Mouse (Mus musculus): ENCODE data around the gene Egfl7. TPM values are rescaled to one million over a fixed set of nuclear protein-coding genes. Genes with fewer than 3 reads are reported as not detected.

Egfl7 gene
- 37.7 and 41.1 TPM in 2 replicates for polyA plus RNA-seq (2011; ENCODE audit: insufficient read depth, insufficient read length, low read depth, missing spikeins)

DNA sequence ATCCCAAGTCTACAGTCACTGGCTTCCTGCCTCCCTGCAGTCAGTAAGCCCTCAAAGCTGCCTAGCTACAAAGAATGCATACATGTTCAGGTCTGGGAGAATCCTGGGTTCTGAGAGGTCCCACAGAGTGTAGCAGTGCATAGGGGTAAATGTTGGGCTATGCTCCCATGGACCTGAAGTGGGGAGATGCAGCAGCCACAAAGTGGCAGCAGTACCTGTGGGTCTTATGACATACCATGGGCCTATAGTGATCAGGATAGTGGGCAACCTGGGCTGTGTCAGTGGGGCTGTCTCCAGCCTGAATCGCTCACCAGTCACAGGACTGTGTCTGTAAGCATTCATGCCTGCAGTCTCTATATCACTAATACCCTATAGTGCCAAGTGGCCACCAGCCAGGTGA lies at the start of gene Egfl7:
TSS of gene Egfl7 (plus strand) at position 301 of the 400 bp plus-strand sequence.
- H3K27ac ChIP-seq (ENCODE audit: insufficient read depth, low read length): no peak within 1 kb of the TSS
- TF ChIP-seq EP300 (IDR thresholded peaks at IDR 0.05; ENCODE audit: insufficient read depth, low read depth, low read length) (no peak), POLR2A (IDR thresholded peaks at IDR 0.05; ENCODE audit: insufficient read depth, low read length) (no peak), CTCF (IDR thresholded peaks at IDR 0.05; ENCODE audit: low read depth, low read length) (no peak)
- H3K4me1 ChIP-seq (ENCODE audit: control insufficient read depth, insufficient read depth, low read length): peaks cover 5% of the 10 kb centered on the region
- H3K4me3 ChIP-seq (ENCODE audit: low read depth, low read length): no peak within 1 kb of the TSS
- H3K9ac ChIP-seq (ENCODE audit: low read depth, poor library complexity, severe bottlenecking): no peak within 1 kb of the TSS
- no peaks in the 10 kb centered on the region for H3K36me3 ChIP-seq (ENCODE audit: control insufficient read depth, insufficient read depth, low read length, poor library complexity, severe bottlenecking)
- no peaks in the 10 kb centered on the region for H3K27me3 ChIP-seq (ENCODE audit: control insufficient read depth, insufficient read depth, low read length, poor library complexity, severe bottlenecking)
- H3K9me3 ChIP-seq (replicated peaks; ENCODE audit: control insufficient read depth, insufficient read depth, low read length, poor library complexity, severe bottlenecking): no peaks in the 10 kb centered on the region

DNA sequence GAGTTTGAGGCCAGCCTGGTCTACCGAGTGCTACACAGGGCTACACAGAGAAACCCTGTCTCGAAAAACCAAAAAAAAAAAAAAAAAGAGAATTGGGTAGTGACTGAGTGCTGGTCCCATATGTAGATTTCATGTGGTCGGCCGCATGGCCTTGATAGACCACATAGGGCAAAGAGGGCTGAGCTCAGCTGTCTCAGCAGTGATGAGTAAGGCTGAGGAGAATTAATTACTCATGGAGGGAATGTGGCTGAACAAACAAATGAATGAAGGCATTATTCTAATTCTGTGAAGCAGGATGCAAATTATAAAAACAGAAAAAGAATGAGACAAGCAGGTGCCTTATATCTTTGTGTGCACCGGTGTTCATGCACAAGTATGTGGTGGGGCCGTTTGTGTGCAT lies 48.0 kb upstream of the Egfl7 start:
- Histone ChIP-seq H3K27me3 (ENCODE audit: control insufficient read depth, insufficient read depth, low read length, poor library complexity, severe bottlenecking) (no peaks in the 10 kb centered on the region), H3K4me3 (ENCODE audit: low read depth, low read length) (no peak overlapping the region), H3K9ac (ENCODE audit: low read depth, poor library complexity, severe bottlenecking) (no peak overlapping the region), H3K4me1 (ENCODE audit: control insufficient read depth, insufficient read depth, low read length) (peaks cover 8% of the 10 kb centered on the region), H3K9me3 (replicated peaks; ENCODE audit: control insufficient read depth, insufficient read depth, low read length, poor library complexity, severe bottlenecking) (no peaks in the 10 kb centered on the region), H3K27ac (ENCODE audit: insufficient read depth, low read length) (no peak overlapping the region), H3K36me3 (ENCODE audit: control insufficient read depth, insufficient read depth, low read length, poor library complexity, severe bottlenecking) (no peaks in the 10 kb centered on the region)
- TF ChIP-seq POLR2A (IDR thresholded peaks at IDR 0.05; ENCODE audit: insufficient read depth, low read length) (no peak), CTCF (IDR thresholded peaks at IDR 0.05; ENCODE audit: low read depth, low read length) (no peak), EP300 (IDR thresholded peaks at IDR 0.05; ENCODE audit: insufficient read depth, low read depth, low read length) (no peak)

DNA sequence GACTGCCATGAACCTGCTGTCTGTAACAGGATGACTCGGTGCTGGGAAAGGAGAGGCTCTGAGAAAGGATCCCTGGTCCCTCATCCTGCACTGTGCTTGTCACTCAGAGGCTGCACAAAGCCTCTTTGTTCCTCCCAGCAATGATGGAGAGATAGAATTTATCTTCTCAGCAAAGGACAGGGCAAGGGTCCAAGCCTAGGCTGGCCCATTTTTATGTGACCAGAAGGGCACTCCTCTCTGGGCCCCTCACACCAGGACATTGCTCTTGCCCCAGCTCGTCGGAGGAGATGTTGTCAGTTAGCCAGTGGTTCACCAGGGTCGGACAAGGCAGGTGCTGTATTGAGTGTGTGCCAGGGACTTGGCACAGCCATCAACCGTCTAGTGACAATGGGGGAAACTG lies 46.6 kb upstream of the Egfl7 start:
- no peaks in the 10 kb centered on the region for H3K9me3 ChIP-seq (replicated peaks; ENCODE audit: control insufficient read depth, insufficient read depth, low read length, poor library complexity, severe bottlenecking)
- no peaks in the 10 kb centered on the region for H3K27me3 ChIP-seq (ENCODE audit: control insufficient read depth, insufficient read depth, low read length, poor library complexity, severe bottlenecking)
- peaks cover 8% of the 10 kb centered on the region for H3K4me1 ChIP-seq (ENCODE audit: control insufficient read depth, insufficient read depth, low read length)
- H3K9ac ChIP-seq (ENCODE audit: low read depth, poor library complexity, severe bottlenecking): no peak overlapping the region
- no peak overlapping the region for H3K27ac ChIP-seq (ENCODE audit: insufficient read depth, low read length)
- H3K36me3 ChIP-seq (ENCODE audit: control insufficient read depth, insufficient read depth, low read length, poor library complexity, severe bottlenecking): no peaks in the 10 kb centered on the region
- no peak overlapping the region for H3K4me3 ChIP-seq (ENCODE audit: low read depth, low read length)
- no peak for TF ChIP-seq CTCF (IDR thresholded peaks at IDR 0.05; ENCODE audit: low read depth, low read length)
- no peak for TF ChIP-seq POLR2A (IDR thresholded peaks at IDR 0.05; ENCODE audit: insufficient read depth, low read length)
- no peak for TF ChIP-seq EP300 (IDR thresholded peaks at IDR 0.05; ENCODE audit: insufficient read depth, low read depth, low read length)

DNA sequence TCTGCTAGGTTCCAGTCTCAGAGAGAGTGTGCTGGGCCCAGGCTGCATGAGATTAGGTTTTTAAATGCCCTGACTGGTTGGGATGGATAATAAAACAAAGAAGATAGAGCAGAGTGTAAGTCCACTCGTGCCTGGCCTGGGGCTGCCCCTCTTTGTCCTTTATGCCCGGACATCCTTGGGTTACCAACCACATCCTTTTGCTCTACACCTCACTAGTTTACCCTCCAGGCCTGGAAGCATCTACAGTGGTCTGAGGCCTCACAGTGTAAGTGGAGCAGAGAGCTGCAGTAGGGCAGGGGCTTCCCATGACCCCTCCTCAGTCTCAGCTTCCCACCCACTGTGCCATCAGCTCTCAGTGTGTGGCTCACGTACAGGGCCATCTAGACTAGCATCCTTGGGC lies 45.7 kb upstream of the Egfl7 start:
- Histone ChIP-seq H3K4me1 (ENCODE audit: control insufficient read depth, insufficient read depth, low read length) (peaks cover 8% of the 10 kb centered on the region), H3K4me3 (ENCODE audit: low read depth, low read length) (no peak overlapping the region), H3K27me3 (ENCODE audit: control insufficient read depth, insufficient read depth, low read length, poor library complexity, severe bottlenecking) (no peaks in the 10 kb centered on the region), H3K36me3 (ENCODE audit: control insufficient read depth, insufficient read depth, low read length, poor library complexity, severe bottlenecking) (no peaks in the 10 kb centered on the region), H3K9me3 (replicated peaks; ENCODE audit: control insufficient read depth, insufficient read depth, low read length, poor library complexity, severe bottlenecking) (no peaks in the 10 kb centered on the region), H3K27ac (ENCODE audit: insufficient read depth, low read length) (no peak overlapping the region), H3K9ac (ENCODE audit: low read depth, poor library complexity, severe bottlenecking) (no peak overlapping the region)
- TF ChIP-seq EP300 (IDR thresholded peaks at IDR 0.05; ENCODE audit: insufficient read depth, low read depth, low read length) (no peak), CTCF (IDR thresholded peaks at IDR 0.05; ENCODE audit: low read depth, low read length) (no peak), POLR2A (IDR thresholded peaks at IDR 0.05; ENCODE audit: insufficient read depth, low read length) (no peak)

DNA sequence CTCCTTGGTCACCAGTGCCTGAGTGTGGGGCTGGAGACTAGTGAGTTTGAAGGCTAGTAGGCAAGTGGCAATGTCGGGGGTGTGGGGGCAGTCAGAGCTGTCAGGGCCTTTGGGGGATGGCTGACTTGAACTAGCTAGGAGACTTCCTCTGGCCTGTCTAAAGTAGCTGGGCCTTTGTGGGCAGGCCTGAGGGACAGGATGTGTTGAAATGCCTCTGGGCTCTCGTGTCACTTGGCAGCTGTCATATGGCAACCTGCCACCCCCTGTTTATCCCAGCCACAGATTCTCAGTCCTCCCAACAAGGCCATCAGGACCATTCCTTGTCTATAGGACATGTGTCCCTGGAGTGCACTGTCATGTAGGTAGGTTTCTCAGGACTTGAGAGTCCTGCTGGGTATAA lies 45.2 kb upstream of the Egfl7 start:
- Histone ChIP-seq H3K36me3 (ENCODE audit: control insufficient read depth, insufficient read depth, low read length, poor library complexity, severe bottlenecking) (no peaks in the 10 kb centered on the region), H3K4me1 (ENCODE audit: control insufficient read depth, insufficient read depth, low read length) (peaks cover 8% of the 10 kb centered on the region), H3K4me3 (ENCODE audit: low read depth, low read length) (no peak overlapping the region), H3K9ac (ENCODE audit: low read depth, poor library complexity, severe bottlenecking) (no peak overlapping the region), H3K9me3 (replicated peaks; ENCODE audit: control insufficient read depth, insufficient read depth, low read length, poor library complexity, severe bottlenecking) (no peaks in the 10 kb centered on the region), H3K27me3 (ENCODE audit: control insufficient read depth, insufficient read depth, low read length, poor library complexity, severe bottlenecking) (no peaks in the 10 kb centered on the region), H3K27ac (ENCODE audit: insufficient read depth, low read length) (no peak overlapping the region)
- TF ChIP-seq POLR2A (IDR thresholded peaks at IDR 0.05; ENCODE audit: insufficient read depth, low read length) (no peak), CTCF (IDR thresholded peaks at IDR 0.05; ENCODE audit: low read depth, low read length) (no peak), EP300 (IDR thresholded peaks at IDR 0.05; ENCODE audit: insufficient read depth, low read depth, low read length) (no peak)

DNA sequence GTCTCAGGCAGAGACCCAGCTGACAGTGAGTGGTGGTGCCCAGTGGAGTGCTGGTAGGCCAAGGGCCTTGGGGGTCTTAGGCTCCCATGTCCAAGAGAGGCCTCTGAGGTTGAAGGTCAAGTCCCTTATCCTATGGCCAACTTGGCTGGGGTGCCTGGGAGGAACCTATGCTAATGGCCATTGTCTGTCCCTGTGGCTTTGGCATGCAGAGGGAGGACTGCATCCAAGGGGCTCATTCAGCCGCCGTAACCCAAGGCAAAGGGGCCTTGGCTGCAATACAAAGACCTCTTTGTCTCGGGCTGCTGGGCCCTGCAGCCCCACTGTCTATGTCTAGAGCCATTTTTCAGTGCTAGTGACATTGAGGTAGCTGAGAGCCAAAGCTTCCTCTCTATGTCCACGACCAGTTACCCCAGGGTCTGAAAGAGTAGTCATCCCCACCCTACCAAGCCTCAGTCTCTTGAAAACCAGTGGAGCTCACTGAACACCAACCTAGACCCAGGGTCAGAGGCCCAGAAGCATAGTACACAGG lies 44.2 kb upstream of the Egfl7 start:
- Histone ChIP-seq H3K4me3 (ENCODE audit: low read depth, low read length) (no peak overlapping the region), H3K9me3 (replicated peaks; ENCODE audit: control insufficient read depth, insufficient read depth, low read length, poor library complexity, severe bottlenecking) (no peaks in the 10 kb centered on the region), H3K36me3 (ENCODE audit: control insufficient read depth, insufficient read depth, low read length, poor library complexity, severe bottlenecking) (no peaks in the 10 kb centered on the region), H3K27me3 (ENCODE audit: control insufficient read depth, insufficient read depth, low read length, poor library complexity, severe bottlenecking) (no peaks in the 10 kb centered on the region), H3K27ac (ENCODE audit: insufficient read depth, low read length) (no peak overlapping the region), H3K9ac (ENCODE audit: low read depth, poor library complexity, severe bottlenecking) (no peak overlapping the region), H3K4me1 (ENCODE audit: control insufficient read depth, insufficient read depth, low read length) (peaks cover 8% of the 10 kb centered on the region)
- TF ChIP-seq POLR2A (IDR thresholded peaks at IDR 0.05; ENCODE audit: insufficient read depth, low read length) (no peak), CTCF (IDR thresholded peaks at IDR 0.05; ENCODE audit: low read depth, low read length) (no peak), EP300 (IDR thresholded peaks at IDR 0.05; ENCODE audit: insufficient read depth, low read depth, low read length) (peak; percentile 79; the same call in 1 of the 2 replicates)

All from ES-Bruce4 (cell line).